Mouse (Mus musculus) midbrain, embryonic 11.5 days (tissue): Measurements from ENCODE around the gene Fam53a. TPM values are rescaled to one million over a fixed set of nuclear protein-coding genes. Genes with fewer than 3 reads are reported as not detected.

ENCODE experiments used
- ATAC-seq: fragments of 200-750 bp; cut with Nextera tagmentation; 2 replicates; pipeline ENCODE4 v1.8.0; 2017; ENCODE audit warnings: moderate TSS enrichment, moderate library complexity; ENCODE audit not compliant: low FRiP score
- DNase-seq: peaks from one replicate; pipeline ENCODE4 v3.0.0; 2015; ENCODE audit warnings: low spot score; ENCODE audit errors: missing footprints
- H3K27ac ChIP-seq: fragments of 300-500 bp; sonication (generic); 2 replicates; pipeline ENCODE4 v1.5.1; 2014; ENCODE audit warnings: low read depth, low read length
- H3K27me3 ChIP-seq: fragments of 300-500 bp; sonication (generic); 2 replicates; pipeline ENCODE4 v1.6.1; 2014; ENCODE audit warnings: mild to moderate bottlenecking, low read length, moderate library complexity, mixed read lengths; ENCODE audit not compliant: control insufficient read depth, insufficient read depth
- H3K36me3 ChIP-seq: fragments of 300-500 bp; sonication (generic); 2 replicates; pipeline ENCODE4 v1.6.1; 2014; ENCODE audit warnings: mild to moderate bottlenecking, low read length, moderate library complexity, mixed read lengths; ENCODE audit not compliant: control insufficient read depth, insufficient read depth
- H3K4me1 ChIP-seq: fragments of 300-500 bp; sonication (generic); 2 replicates; pipeline ENCODE4 v1.6.1; 2014; ENCODE audit warnings: low read length; ENCODE audit not compliant: control insufficient read depth, insufficient read depth
- H3K4me2 ChIP-seq: fragments of 300-500 bp; sonication (generic); 2 replicates; pipeline ENCODE4 v1.6.1; 2014; ENCODE audit warnings: mild to moderate bottlenecking, moderate library complexity
- H3K4me3 ChIP-seq: fragments of 300-500 bp; sonication (generic); 2 replicates; pipeline ENCODE4 v1.5.1; 2014; ENCODE audit warnings: low read depth, low read length
- H3K9ac ChIP-seq: fragments of 300-500 bp; sonication (generic); 2 replicates; pipeline ENCODE4 v1.6.1; 2014; ENCODE audit warnings: low read length
- H3K9me3 ChIP-seq: fragments of 300-500 bp; sonication (generic); 2 replicates; pipeline ENCODE4 v1.6.1; 2016; ENCODE audit warnings: low read length; ENCODE audit not compliant: control insufficient read depth
- WGBS: fragments of 180-500 bp; shearing (Covaris S2); extraction: QIAGEN DNeasy Blood & Tissue Kit; methylation state at CpG from one replicate; pipeline ENCODE4 v1.1.7; 2014; 5-methylcytosine and 5-hydroxymethylcytosine counted together
- polyA plus RNA-seq: library from polyadenylated mRNA; unstranded; fragments of >200 nt; fragmentation: Nextera tagmentation; extraction: Ambion mirVana; gene quantifications from 2 replicates; pipeline ENCODE4 v1.2.1, GENCODE M21; 2014

Gene Fam53a
- polyA plus RNA-seq, 1 experiment from 2014 or later = 64.4 TPM

- under 1% methylated on average over 32 of the region's 32 CpGs for WGBS
- ATAC-seq (peak; percentile 40; the same call in 1 of the 2 replicates), DNase-seq (no peak)
- H3K9ac ChIP-seq = peak overlapping the region; percentile 69
- no peaks in the 10 kb centered on the region for H3K9me3 ChIP-seq
- H3K27ac ChIP-seq = peak overlapping the region; percentile 5; the same call in 1 of the 2 replicates
- peak overlapping the region; percentile 83 for H3K4me2 ChIP-seq
- H3K4me3 ChIP-seq = peak overlapping the region; percentile 79
- no peaks in the 10 kb centered on the region; the same call in 1 of the 2 replicates for H3K36me3 ChIP-seq
- no peaks in the 10 kb centered on the region for H3K27me3 ChIP-seq
- H3K4me1 ChIP-seq = peaks cover 28% of the 10 kb centered on the region
Observed at GRCm38 (mm10) chr5:33657251-33657786, 27.9 kb upstream of the Fam53a start.

- DNase-seq (no peak), ATAC-seq (no peak)
- no peaks in the 10 kb centered on the region for H3K27me3 ChIP-seq
- no peaks in the 10 kb centered on the region for H3K9me3 ChIP-seq
- no peak overlapping the region for H3K27ac ChIP-seq
- 36% methylated on average over 1 of the region's 1 CpGs for WGBS
- H3K36me3 ChIP-seq = no peaks in the 10 kb centered on the region; the same call in 1 of the 2 replicates
- peak overlapping the region; percentile 69 for H3K9ac ChIP-seq
- H3K4me1 ChIP-seq = peaks cover 28% of the 10 kb centered on the region
- H3K4me2 ChIP-seq = peak overlapping the region; percentile 83
- H3K4me3 ChIP-seq = peak overlapping the region; percentile 79
Observed at GRCm38 (mm10) chr5:33656739-33657138, 27.3 kb upstream of the Fam53a start.

GRCm38 (mm10) chr5:33655251-33655840 lies 25.9 kb upstream of the Fam53a start:
- Histone ChIP-seq H3K4me2 (no peak overlapping the region), H3K36me3 (no peaks in the 10 kb centered on the region), H3K27ac (no peak overlapping the region), H3K4me3 (no peak overlapping the region), H3K9me3 (no peaks in the 10 kb centered on the region), H3K27me3 (no peaks in the 10 kb centered on the region), H3K9ac (no peak overlapping the region), H3K4me1 (peaks cover 36% of the 10 kb centered on the region)
- DNase-seq (no peak), ATAC-seq (no peak)
- WGBS = 97% methylated on average over 10 of the region's 10 CpGs

- peaks cover 35% of the 10 kb centered on the region for H3K4me1 ChIP-seq
- ATAC-seq = no peak
- WGBS = 95% methylated on average over 13 of the region's 13 CpGs
Observed at GRCm38 (mm10) chr5:33654424-33654823, 25.0 kb upstream of the Fam53a start.

GRCm38 (mm10) chr5:33652783-33653173 lies 23.3 kb upstream of the Fam53a start:
- H3K9me3 ChIP-seq = no peaks in the 10 kb centered on the region
- peak overlapping the region; percentile 51; the same call in 1 of the 2 replicates for H3K9ac ChIP-seq
- 2% methylated on average over 9 of the region's 9 CpGs for WGBS
- DNase-seq (no peak), ATAC-seq (peak; percentile 49)
- no peaks in the 10 kb centered on the region for H3K27me3 ChIP-seq
- H3K27ac ChIP-seq = peak overlapping the region; percentile 32; the same call in 1 of the 2 replicates
- peaks cover 27% of the 10 kb centered on the region for H3K4me1 ChIP-seq
- H3K4me2 ChIP-seq = peak overlapping the region; percentile 65
- H3K4me3 ChIP-seq = peak overlapping the region; percentile 55
- peaks cover 7% of the 10 kb centered on the region; the same call in 1 of the 2 replicates for H3K36me3 ChIP-seq

More at GRCm38 (mm10) chr5:33654424-33654823, 25.0 kb upstream of the Fam53a start:
- Histone ChIP-seq H3K9me3 (no peaks in the 10 kb centered on the region), H3K36me3 (peaks cover 2% of the 10 kb centered on the region; the same call in 1 of the 2 replicates), H3K27me3 (no peaks in the 10 kb centered on the region), H3K9ac (no peak overlapping the region), H3K4me2 (no peak overlapping the region), H3K27ac (no peak overlapping the region), H3K4me3 (no peak overlapping the region)
- DNase-seq = no peak

- H3K9me3 ChIP-seq = no peaks in the 10 kb centered on the region
- DNase-seq (peak; percentile 100), ATAC-seq (peak; percentile 97)
- H3K4me2 ChIP-seq = peak within 1 kb of the TSS; percentile 65
- H3K36me3 ChIP-seq = peaks cover 7% of the 10 kb centered on the region; the same call in 1 of the 2 replicates
- peaks cover 27% of the 10 kb centered on the region for H3K4me1 ChIP-seq
- no peaks in the 10 kb centered on the region for H3K27me3 ChIP-seq
- peak within 1 kb of the TSS; percentile 73 for H3K9ac ChIP-seq
- peak within 1 kb of the TSS; percentile 95 for H3K27ac ChIP-seq
- under 1% methylated on average over 82 of the region's 82 CpGs for WGBS
- peak within 1 kb of the TSS; percentile 55 for H3K4me3 ChIP-seq
Observed at GRCm38 (mm10) chr5:33651921-33652782, 22.7 kb upstream of the Fam53a start, which contains the start of gene Slbp. Slbp (minus strand) TSS chr5:33652574.

GRCm38 (mm10) chr5:33651541-33651920 lies 22.1 kb upstream of the Fam53a start:
- H3K9ac ChIP-seq = peak overlapping the region; percentile 73
- H3K9me3 ChIP-seq = no peaks in the 10 kb centered on the region
- peak overlapping the region; percentile 95; the same call in 1 of the 2 replicates for H3K27ac ChIP-seq
- 0% methylated on average over 11 of the region's 11 CpGs for WGBS
- H3K27me3 ChIP-seq = no peaks in the 10 kb centered on the region
- ATAC-seq (no peak), DNase-seq (no peak)
- H3K4me2 ChIP-seq = peak overlapping the region; percentile 65
- peaks cover 7% of the 10 kb centered on the region; the same call in 1 of the 2 replicates for H3K36me3 ChIP-seq
- H3K4me1 ChIP-seq = peaks cover 20% of the 10 kb centered on the region
- H3K4me3 ChIP-seq = peak overlapping the region; percentile 55

GRCm38 (mm10) chr5:33651017-33651416 lies 21.6 kb upstream of the Fam53a start:
- Histone ChIP-seq H3K27ac (peak overlapping the region; percentile 8; the same call in 1 of the 2 replicates), H3K27me3 (no peaks in the 10 kb centered on the region), H3K4me1 (peaks cover 17% of the 10 kb centered on the region), H3K4me2 (peak overlapping the region; percentile 65), H3K36me3 (peaks cover 12% of the 10 kb centered on the region), H3K9me3 (no peaks in the 10 kb centered on the region), H3K9ac (peak overlapping the region; percentile 73), H3K4me3 (peak overlapping the region; percentile 55)
- ATAC-seq = no peak
- no peak for DNase-seq
- 20% methylated on average over 2 of the region's 2 CpGs for WGBS
